Mouse (Mus musculus) heart, adult 18-20 months (tissue): ENCODE data around the gene Ppp1r27. TPM values are rescaled to one million over a fixed set of nuclear protein-coding genes. Genes with fewer than 3 reads are reported as not detected.
"Not testable (repeated sequence)": the region's sequence is repeated elsewhere in the genome, so short reads cannot be mapped to it uniquely, and the experiment has no call there.

Experiments
- DNase-seq, 2 experiments: peaks; one replicate each; pipeline ENCODE4 v3.0.0; 2021 to 2022; ENCODE audit warnings: mixed read lengths in 1 of 2
- total RNA-seq, 2 experiments: library from RNA; stranded (reverse); gene quantifications; 2 replicates each; pipeline ENCODE4 v1.2.3; 2021

Gene Ppp1r27
- total RNA-seq, 2 experiments from 2014 or later = 0.35 TPM; not detected in 1

- DNase-seq = no peak
Observed at GRCm38 (mm10) chr11:120575940-120576339, 25.0 kb upstream of the Ppp1r27 start.

GRCm38 (mm10) chr11:120575046-120575445 is 24.1 kb upstream of the Ppp1r27 start:
- DNase-seq = no peak

- DNase-seq = no peak
Observed at GRCm38 (mm10) chr11:120574278-120574600, 23.3 kb upstream of the Ppp1r27 start.

GRCm38 (mm10) chr11:120573585-120574277 is 22.8 kb upstream of the Ppp1r27 start:
- DNase-seq = no peak

- DNase-seq = peak; percentile 99 to 100
Observed at GRCm38 (mm10) chr11:120572752-120573584, 22.0 kb upstream of the Ppp1r27 start, which contains the start of gene P4hb. Gene P4hb (minus strand): TSS chr11:120573253.

- DNase-seq = no peak
Observed at GRCm38 (mm10) chr11:120572417-120572751, 21.5 kb upstream of the Ppp1r27 start.

- no peak for DNase-seq
Observed at GRCm38 (mm10) chr11:120571754-120572416, 21.0 kb upstream of the Ppp1r27 start.

GRCm38 (mm10) chr11:120571122-120571521 is 20.2 kb upstream of the Ppp1r27 start:
- DNase-seq = no peak

- DNase-seq = no peak
Observed at GRCm38 (mm10) chr11:120568324-120568723, 17.4 kb upstream of the Ppp1r27 start.

GRCm38 (mm10) chr11:120565114-120565513 is 14.2 kb upstream of the Ppp1r27 start:
- DNase-seq = no peak

- DNase-seq = no peak
Observed at GRCm38 (mm10) chr11:120562949-120563348, 12.0 kb upstream of the Ppp1r27 start.

GRCm38 (mm10) chr11:120560952-120561728 is 10.2 kb upstream of the Ppp1r27 start:
- no peak for DNase-seq

GRCm38 (mm10) chr11:120558843-120559242 is 7.9 kb upstream of the Ppp1r27 start:
- not testable (repeated sequence) for DNase-seq

- DNase-seq = no peak
Observed at GRCm38 (mm10) chr11:120555260-120555659, 4.3 kb upstream of the Ppp1r27 start.

GRCm38 (mm10) chr11:120554834-120555233 is 3.9 kb upstream of the Ppp1r27 start:
- DNase-seq = peak; percentile 64 to 68

GRCm38 (mm10) chr11:120552736-120553135 is 1.8 kb upstream of the Ppp1r27 start:
- no peak for DNase-seq

- DNase-seq = peak in 1 of 2 experiments; percentile 36
Observed at GRCm38 (mm10) chr11:120549986-120550809, 734 bp downstream of the Ppp1r27 start.

GRCm38 (mm10) chr11:120549168-120549945 is 1.6 kb downstream of the Ppp1r27 start, which contains the start of gene Mcrip1:
Gene Mcrip1 (minus strand): TSS chr11:120549727.
- DNase-seq = peak; percentile 95 to 96

- DNase-seq = no peak
Observed at GRCm38 (mm10) chr11:120548786-120549167, 2.2 kb downstream of the Ppp1r27 start.

GRCm38 (mm10) chr11:120548214-120548613 is 2.7 kb downstream of the Ppp1r27 start:
- DNase-seq = no peak
